Mouse (Mus musculus): Measurements from ENCODE around the gene Lalba. TPM values are rescaled to one million over a fixed set of nuclear protein-coding genes. Genes with fewer than 3 reads are reported as not detected.
"Not testable (repeated sequence)": the region's sequence is repeated elsewhere in the genome, so short reads cannot be mapped to it uniquely, and the experiment has no call there.

Lalba gene
- total RNA-seq, 1 experiment: not detected

DNA sequence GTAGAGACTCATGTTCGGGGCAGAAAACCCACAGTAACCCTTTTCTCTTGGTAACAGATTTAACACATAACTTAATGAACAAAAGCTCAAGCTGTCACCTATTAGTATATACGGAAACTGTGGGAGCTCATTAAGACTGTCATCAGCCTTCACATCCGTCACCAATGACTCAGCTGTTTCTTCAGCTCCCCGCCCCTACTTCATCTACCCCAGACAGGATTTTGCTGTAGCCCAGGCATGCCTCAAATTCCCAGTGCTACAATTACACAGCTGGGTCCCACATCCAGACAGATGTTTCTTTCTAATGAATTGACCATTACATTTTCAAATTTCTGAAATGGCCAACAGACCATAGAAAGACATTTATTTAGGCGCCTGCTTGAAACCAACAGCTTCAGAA lies 43.5 kb upstream of the Lalba start:
- H3K27ac ChIP-seq (ENCODE audit: insufficient read depth, low read depth, low read length, poor library complexity, severe bottlenecking): peak overlapping the region; percentile 6; the same call in 1 of the 2 replicates
- DNase-seq (ENCODE audit: low read depth, low spot score): no peak
- no peaks in the 10 kb centered on the region for H3K9me3 ChIP-seq (ENCODE audit: control insufficient read depth, insufficient read depth, low read depth, low read length)
- in situ Hi-C loops (cut with MboI; ENCODE audit: low sequenced_read_pairs in 2 of 2, unreplicated experiment in 2 of 2): no loop called here
- peaks cover 70% of the 10 kb centered on the region for H3K36me3 ChIP-seq (ENCODE audit: control insufficient read depth, insufficient read depth, low read length, poor library complexity, severe bottlenecking)
- no peak overlapping the region for H3K4me3 ChIP-seq (ENCODE audit: insufficient read depth in 1 of 2, low read depth in 1 of 2, low read length in 2 of 2, poor library complexity in 1 of 2, severe bottlenecking in 1 of 2)
- no peak overlapping the region for H3K9ac ChIP-seq (ENCODE audit: insufficient read depth, low read depth, low read length, poor library complexity, severe bottlenecking)
- peaks cover 4 to 8% of the 10 kb centered on the region in 2 experiments for H3K4me1 ChIP-seq (ENCODE audit: control insufficient read depth in 2 of 2, insufficient read depth in 2 of 2, low read length in 2 of 2, poor library complexity in 1 of 2)
- TF ChIP-seq ZNF384 (IDR thresholded peaks at IDR 0.05; ENCODE audit: low read depth, low read length) (no peak), CHD2 (IDR thresholded peaks at IDR 0.05; ENCODE audit: low read depth, low read length) (no peak), MAFK (IDR thresholded peaks at IDR 0.05; ENCODE audit: insufficient read depth, low read depth, low read length) (peak; percentile 92), ZC3H11A (IDR thresholded peaks at IDR 0.05; ENCODE audit: borderline replicate concordance, low read depth, low read length) (no peak)

DNA sequence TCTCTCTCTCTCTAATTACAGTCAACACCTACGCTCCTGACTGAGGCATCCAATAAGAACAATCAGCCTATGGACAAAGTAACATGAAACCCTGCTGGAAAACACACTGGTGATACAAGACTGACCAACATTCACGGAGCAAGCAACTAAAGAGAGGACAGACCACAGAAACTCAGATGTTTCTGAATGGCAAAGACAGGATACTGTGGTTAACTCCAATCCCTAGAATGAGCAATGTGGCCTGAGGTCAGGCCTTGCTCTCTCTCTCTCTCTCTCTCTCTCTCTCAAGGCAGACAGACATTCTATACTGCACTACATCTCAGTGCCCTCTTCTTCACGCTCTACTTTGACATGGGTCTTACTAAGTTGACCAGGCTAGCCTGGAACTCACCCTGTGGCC lies 38.7 kb upstream of the Lalba start:
- peaks cover 57% of the 10 kb centered on the region for H3K36me3 ChIP-seq (ENCODE audit: control insufficient read depth, insufficient read depth, low read length, poor library complexity, severe bottlenecking)
- no peak overlapping the region for H3K27ac ChIP-seq (ENCODE audit: insufficient read depth, low read depth, low read length, poor library complexity, severe bottlenecking)
- no peak overlapping the region for H3K9ac ChIP-seq (ENCODE audit: insufficient read depth, low read depth, low read length, poor library complexity, severe bottlenecking)
- in situ Hi-C loops (cut with MboI; ENCODE audit: low sequenced_read_pairs in 2 of 2, unreplicated experiment in 2 of 2): no loop called here
- H3K4me3 ChIP-seq (ENCODE audit: insufficient read depth in 1 of 2, low read depth in 1 of 2, low read length in 2 of 2, poor library complexity in 1 of 2, severe bottlenecking in 1 of 2): no peak overlapping the region
- peaks cover 3 to 5% of the 10 kb centered on the region in 2 experiments; a peak in 3 of 4 replicates for H3K4me1 ChIP-seq (ENCODE audit: control insufficient read depth in 2 of 2, insufficient read depth in 2 of 2, low read length in 2 of 2, poor library complexity in 1 of 2)
- no peak for TF ChIP-seq MAFK (IDR thresholded peaks at IDR 0.05; ENCODE audit: insufficient read depth, low read depth, low read length)
- TF ChIP-seq CHD2 (IDR thresholded peaks at IDR 0.05; ENCODE audit: low read depth, low read length): no peak
- TF ChIP-seq HCFC1 (IDR thresholded peaks at IDR 0.05; ENCODE audit: borderline replicate concordance, insufficient read depth, low read length): no peak
- no peak for TF ChIP-seq ZNF384 (IDR thresholded peaks at IDR 0.05; ENCODE audit: low read depth, low read length)
- no peak for TF ChIP-seq ZC3H11A (IDR thresholded peaks at IDR 0.05; ENCODE audit: borderline replicate concordance, low read depth, low read length)
- no peak for DNase-seq (ENCODE audit: low read depth, low spot score)
- H3K9me3 ChIP-seq (ENCODE audit: control insufficient read depth, insufficient read depth, low read depth, low read length): no peaks in the 10 kb centered on the region

DNA sequence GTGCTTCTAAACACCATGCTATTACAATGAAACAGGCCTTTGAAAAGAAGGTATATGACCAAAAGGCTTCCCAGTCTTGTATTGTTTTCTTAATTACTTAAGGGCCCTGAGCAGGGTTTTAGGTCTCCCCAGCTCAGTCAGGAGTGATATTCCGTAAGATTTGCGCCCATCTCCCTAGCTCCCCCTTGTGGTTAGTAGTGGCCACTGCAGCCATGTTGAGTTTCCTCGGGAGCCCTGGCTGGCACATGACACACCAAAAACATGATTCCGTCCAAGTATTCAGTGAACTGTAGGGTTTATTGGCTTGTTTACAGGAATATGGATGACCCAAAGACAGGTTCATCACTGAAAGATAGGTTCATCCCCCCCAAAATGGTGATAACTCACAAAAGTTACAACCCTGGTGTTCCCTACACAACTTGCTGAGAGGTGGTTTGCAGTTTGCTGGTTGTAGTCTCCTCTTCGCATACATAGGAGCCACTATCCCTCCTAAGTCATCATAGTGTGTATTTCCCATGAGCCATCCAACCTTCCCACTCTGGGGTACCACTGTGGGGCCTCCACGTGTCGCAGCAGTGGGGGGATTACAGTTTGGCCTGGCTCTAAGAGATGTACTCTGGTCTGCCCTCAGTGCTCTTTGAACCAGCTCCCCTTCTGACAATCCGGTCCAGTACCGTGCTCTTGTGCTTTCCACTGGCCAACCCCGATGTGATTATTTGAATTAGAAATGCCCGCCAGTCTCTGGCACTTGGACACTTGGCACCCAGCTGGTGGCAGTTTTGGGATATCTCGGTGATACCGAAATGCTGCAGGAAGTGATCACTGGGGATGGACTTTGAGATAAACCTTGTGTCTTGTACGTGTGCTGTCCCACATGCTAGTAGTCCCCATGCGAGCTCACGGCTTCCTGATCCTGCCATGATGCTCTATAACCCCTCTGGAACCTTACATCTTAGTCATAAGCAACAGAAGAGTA lies 35.1 kb upstream of the Lalba start:
- Histone ChIP-seq H3K27ac (ENCODE audit: insufficient read depth, low read depth, low read length, poor library complexity, severe bottlenecking) (peak overlapping the region; percentile 3; the same call in 1 of the 2 replicates), H3K4me1 (ENCODE audit: control insufficient read depth in 2 of 2, insufficient read depth in 2 of 2, low read length in 2 of 2, poor library complexity in 1 of 2) (no peaks in the 10 kb centered on the region; a peak in 1 of 4 replicates), H3K9ac (ENCODE audit: insufficient read depth, low read depth, low read length, poor library complexity, severe bottlenecking) (no peak overlapping the region), H3K9me3 (ENCODE audit: control insufficient read depth, insufficient read depth, low read depth, low read length) (no peaks in the 10 kb centered on the region), H3K36me3 (ENCODE audit: control insufficient read depth, insufficient read depth, low read length, poor library complexity, severe bottlenecking) (peaks cover 35% of the 10 kb centered on the region), H3K4me3 (ENCODE audit: insufficient read depth in 1 of 2, low read depth in 1 of 2, low read length in 2 of 2, poor library complexity in 1 of 2, severe bottlenecking in 1 of 2) (no peak overlapping the region)
- no peak for TF ChIP-seq ZC3H11A (IDR thresholded peaks at IDR 0.05; ENCODE audit: borderline replicate concordance, low read depth, low read length)
- no peak for TF ChIP-seq ZNF384 (IDR thresholded peaks at IDR 0.05; ENCODE audit: low read depth, low read length)
- no peak for TF ChIP-seq CHD2 (IDR thresholded peaks at IDR 0.05; ENCODE audit: low read depth, low read length)
- TF ChIP-seq MAFK (IDR thresholded peaks at IDR 0.05; ENCODE audit: insufficient read depth, low read depth, low read length): no peak
- no peak for TF ChIP-seq HCFC1 (IDR thresholded peaks at IDR 0.05; ENCODE audit: borderline replicate concordance, insufficient read depth, low read length)
- DNase-seq (ENCODE audit: low read depth, low spot score): peak; percentile 63
- in situ Hi-C loops (cut with MboI; ENCODE audit: low sequenced_read_pairs in 2 of 2, unreplicated experiment in 2 of 2): no loop called here

DNA sequence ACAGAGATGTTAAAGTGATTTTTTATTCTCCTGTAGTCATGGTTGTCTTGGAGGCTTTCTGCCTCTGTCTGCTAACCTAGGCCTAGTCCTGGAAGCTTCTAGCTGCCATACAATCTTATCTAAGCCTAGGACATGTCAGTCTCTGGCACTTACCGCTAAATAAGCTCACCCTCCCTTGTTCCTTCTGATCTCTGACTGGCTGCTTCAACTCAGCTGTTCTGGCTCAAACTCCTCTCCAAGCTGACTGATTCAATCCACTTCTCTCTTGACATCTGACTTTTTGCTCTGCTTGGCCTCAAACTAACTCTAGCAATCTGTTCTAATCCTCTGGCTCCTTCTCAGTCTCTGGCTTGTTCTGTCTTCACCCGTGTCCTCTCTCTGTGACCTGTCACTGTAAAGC lies 32.3 kb upstream of the Lalba start:
- not testable (repeated sequence) for DNase-seq (ENCODE audit: low read depth, low spot score)

More for the DNA sequence above, 32.3 kb upstream of the Lalba start:
- H3K9ac ChIP-seq (ENCODE audit: insufficient read depth, low read depth, low read length, poor library complexity, severe bottlenecking); H3K4me3 ChIP-seq (ENCODE audit: insufficient read depth in 1 of 2, low read depth in 1 of 2, low read length in 2 of 2, poor library complexity in 1 of 2, severe bottlenecking in 1 of 2); H3K9me3 ChIP-seq (ENCODE audit: control insufficient read depth, insufficient read depth, low read depth, low read length); in situ Hi-C loops (cut with MboI; ENCODE audit: low sequenced_read_pairs in 2 of 2, unreplicated experiment in 2 of 2); H3K4me1 ChIP-seq (ENCODE audit: control insufficient read depth in 2 of 2, insufficient read depth in 2 of 2, low read length in 2 of 2, poor library complexity in 1 of 2); H3K27ac ChIP-seq (ENCODE audit: insufficient read depth, low read depth, low read length, poor library complexity, severe bottlenecking): not testable (repeated sequence)
- H3K36me3 ChIP-seq (ENCODE audit: control insufficient read depth, insufficient read depth, low read length, poor library complexity, severe bottlenecking): peaks cover 14% of the 10 kb centered on the region

Measured in ES-E14 (cell line).